Mouse (Mus musculus): ENCODE results near the gene S100b.

Gene S100b

GRCm38 (mm10) chr10:76261447-76261846 lies 7.8 kb downstream of the S100b start:
- no peak for DNase-seq

- no peak for DNase-seq
These were observed 8.8 kb downstream of the S100b start for GRCm38 (mm10) chr10:76262431-76262830.

GRCm38 (mm10) chr10:76271238-76271637 lies 17.6 kb downstream of the S100b start:
- DNase-seq, result no peak

GRCm38 (mm10) chr10:76275256-76275655 lies 21.6 kb downstream of the S100b start:
- DNase-seq, result no peak

- no peak for DNase-seq
These were observed 25.0 kb downstream of the S100b start for GRCm38 (mm10) chr10:76278541-76279097.

- no peak for DNase-seq
These were observed 34.8 kb downstream of the S100b start for GRCm38 (mm10) chr10:76288268-76288993.

GRCm38 (mm10) chr10:76289052-76289451 lies 35.4 kb downstream of the S100b start:
- DNase-seq, result peak; percentile 37

GRCm38 (mm10) chr10:76289936-76290671 lies 36.5 kb downstream of the S100b start:
- DNase-seq, result no peak

- no peak for DNase-seq
These were observed 39.6 kb downstream of the S100b start for GRCm38 (mm10) chr10:76293222-76293621.

GRCm38 (mm10) chr10:76300133-76300532 lies 46.5 kb downstream of the S100b start:
- no peak for DNase-seq

GRCm38 (mm10) chr10:76306738-76307137 lies 53.1 kb downstream of the S100b start:
- DNase-seq, result no peak
